Mouse (Mus musculus) mouse embryonic stem cell (cell line): ENCODE data around the gene Abcc4.

Experiments
- in situ Hi-C, 2 experiments: fragments of 300-500 bp; cut with MboI; formaldehyde crosslinking; loops; 1 replicate in 1 of 2; 3 replicates in 1 of 2; pipeline ENCODE4 v1.14.3; 2019 to 2020; ENCODE audit warnings: low sequenced_read_pairs in 2 of 2, low pct_unique_long_range_greater_than_20kb in 1 of 2, mixed read lengths in 1 of 2; ENCODE audit not compliant: unreplicated experiment in 1 of 2

The Abcc4 gene

GRCm38 (mm10) chr14:118435676-118436330 lies 270.2 kb downstream of the Abcc4 start:
- in situ Hi-C loops = no loop called here

DNA sequence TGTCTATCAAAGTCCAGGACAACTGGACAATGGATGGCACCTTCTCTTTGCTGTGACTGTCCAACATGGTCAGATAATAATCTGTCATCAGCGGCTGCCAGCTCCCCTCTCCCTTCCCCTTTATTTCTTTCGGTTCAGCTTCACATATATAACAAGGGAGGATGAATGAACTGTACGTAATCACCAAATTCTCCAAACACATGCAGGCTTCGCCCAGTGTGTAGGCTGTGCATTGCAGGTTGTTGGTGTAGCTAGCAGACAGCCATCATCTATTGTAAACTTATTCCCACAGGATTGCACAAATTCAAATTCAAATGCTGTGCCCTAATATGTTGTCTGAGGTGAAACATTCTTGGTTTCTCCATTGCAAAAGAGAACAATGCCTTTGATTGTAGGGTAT lies 271.2 kb downstream of the Abcc4 start:
- in situ Hi-C loops = no loop called here

DNA sequence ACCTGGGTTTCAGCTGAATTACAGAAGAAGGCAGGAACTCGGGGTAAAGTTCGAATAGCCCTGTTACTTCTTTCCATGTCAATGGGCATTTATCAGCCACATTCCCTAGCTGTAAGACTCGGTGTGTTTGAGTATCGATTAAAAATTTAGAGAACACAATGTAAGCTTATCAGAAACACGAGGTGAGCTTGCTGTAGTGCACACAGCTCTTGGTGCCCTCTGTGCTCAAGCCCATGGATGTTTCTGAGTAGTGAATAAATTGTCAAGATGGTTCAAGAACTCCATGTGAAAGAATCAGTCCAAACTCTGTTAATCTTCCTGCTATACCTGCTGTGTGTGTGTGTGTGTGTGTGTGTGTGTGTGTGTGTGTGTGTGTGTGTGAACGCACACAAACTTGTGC lies 272.2 kb downstream of the Abcc4 start:
- in situ Hi-C loops = no loop called here
